Mouse (Mus musculus) hindbrain, embryonic 12.5 days (tissue): ENCODE data around the gene Sorcs2. TPM values are rescaled to one million over a fixed set of nuclear protein-coding genes. Genes with fewer than 3 reads are reported as not detected.
"Not testable (repeated sequence)": the region's sequence is repeated elsewhere in the genome, so short reads cannot be mapped to it uniquely, and the experiment has no call there.

ENCODE experiments used
- ATAC-seq: fragments of 200-750 bp; cut with Nextera tagmentation; 2 replicates; pipeline ENCODE4 v1.8.0; 2017; ENCODE audit warnings: moderate TSS enrichment; ENCODE audit not compliant: low FRiP score
- H3K27ac ChIP-seq: fragments of 300-500 bp; sonication (generic); 2 replicates; pipeline ENCODE4 v1.5.1; 2016; ENCODE audit warnings: mild to moderate bottlenecking
- H3K27me3 ChIP-seq: fragments of 300-500 bp; sonication (generic); 2 replicates; pipeline ENCODE4 v1.6.1; 2016; ENCODE audit warnings: mild to moderate bottlenecking
- H3K36me3 ChIP-seq: fragments of 300-500 bp; sonication (generic); 2 replicates; pipeline ENCODE4 v1.6.1; 2016; ENCODE audit warnings: mild to moderate bottlenecking
- H3K4me1 ChIP-seq: fragments of 300-500 bp; sonication (generic); 2 replicates; pipeline ENCODE4 v1.6.1; 2016
- H3K4me2 ChIP-seq: fragments of 300-500 bp; sonication (generic); replicated peaks from 2 replicates; pipeline ENCODE4 v1.6.1; 2016; ENCODE audit warnings: mild to moderate bottlenecking
- H3K4me3 ChIP-seq: fragments of 300-500 bp; sonication (generic); 2 replicates; pipeline ENCODE4 v1.5.1; 2016; ENCODE audit warnings: mild to moderate bottlenecking
- H3K9ac ChIP-seq: fragments of 300-500 bp; sonication (generic); 2 replicates; pipeline ENCODE4 v1.6.1; 2016; ENCODE audit warnings: mild to moderate bottlenecking, moderate library complexity
- H3K9me3 ChIP-seq: fragments of 300-500 bp; sonication (generic); replicated peaks from 2 replicates; pipeline ENCODE4 v1.6.1; 2016; ENCODE audit warnings: mild to moderate bottlenecking
- WGBS: fragments of 180-500 bp; shearing (Covaris S2); methylation state at CpG from one replicate; pipeline ENCODE4 v1.1.7; 2016; 5-methylcytosine and 5-hydroxymethylcytosine counted together
- polyA plus RNA-seq: library from polyadenylated mRNA; unstranded; fragments of >200 nt; fragmentation: Nextera tagmentation; extraction: Ambion mirVana; gene quantifications from 2 replicates; pipeline ENCODE4 v1.2.1, GENCODE M21; 2016

The Sorcs2 gene
- polyA plus RNA-seq, 1 experiment from 2014 or later = 17.5 TPM

GRCm38 (mm10) chr5:36422689-36423088 is 24.8 kb upstream of the Sorcs2 start:
- no peak for ATAC-seq
- no peaks in the 10 kb centered on the region; the same call in 1 of the 2 replicates for H3K27me3 ChIP-seq
- no peaks in the 10 kb centered on the region for H3K36me3 ChIP-seq
- peaks cover 3% of the 10 kb centered on the region; the same call in 1 of the 2 replicates for H3K4me1 ChIP-seq
- no peak overlapping the region for H3K27ac ChIP-seq
- H3K4me3 ChIP-seq = no peak overlapping the region
- H3K4me2 ChIP-seq = no peak overlapping the region
- no peak overlapping the region for H3K9ac ChIP-seq
- H3K9me3 ChIP-seq = no peaks in the 10 kb centered on the region

- no peak for ATAC-seq
- Histone ChIP-seq H3K36me3 (no peaks in the 10 kb centered on the region), H3K4me1 (no peaks in the 10 kb centered on the region), H3K27ac (no peak overlapping the region), H3K27me3 (no peaks in the 10 kb centered on the region), H3K9me3 (no peaks in the 10 kb centered on the region), H3K4me3 (no peak overlapping the region), H3K4me2 (no peak overlapping the region), H3K9ac (no peak overlapping the region)
- 67% methylated on average over 3 of the region's 3 CpGs for WGBS
Observed at GRCm38 (mm10) chr5:36419861-36420260, 21.9 kb upstream of the Sorcs2 start.

DNA sequence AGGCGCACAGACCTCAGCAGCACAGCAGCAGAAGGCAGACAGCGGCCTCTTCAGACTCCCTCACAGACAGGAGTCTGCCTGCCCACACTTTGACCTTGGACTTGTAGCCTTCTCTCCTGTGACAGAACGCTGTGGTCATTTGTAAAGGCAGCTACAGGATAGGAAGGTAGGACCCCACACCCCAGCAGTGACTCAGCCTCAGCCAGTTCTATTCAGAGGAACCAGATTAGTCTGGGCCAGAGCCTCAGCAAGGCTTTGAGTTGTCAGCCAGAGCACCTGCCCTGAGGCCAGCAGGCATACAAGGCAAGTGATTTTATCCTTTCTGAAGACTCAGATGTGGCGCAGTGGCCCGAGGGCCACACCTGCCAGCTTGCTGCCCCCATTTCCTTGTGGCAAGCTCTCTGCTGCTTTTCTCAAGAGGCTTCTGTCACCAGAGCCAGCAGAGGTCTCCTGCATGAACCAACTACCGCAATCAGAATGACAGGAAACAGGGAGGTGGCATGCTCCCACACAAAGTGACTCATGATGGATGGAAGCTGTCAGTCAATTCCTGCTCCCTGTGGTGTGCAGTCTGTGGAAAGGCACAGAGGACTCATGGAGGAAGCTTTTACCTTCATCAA is 16.9 kb upstream of the Sorcs2 start:
- no peak overlapping the region for H3K9ac ChIP-seq
- no peak overlapping the region for H3K27ac ChIP-seq
- H3K4me2 ChIP-seq = no peak overlapping the region
- H3K27me3 ChIP-seq = no peaks in the 10 kb centered on the region
- H3K36me3 ChIP-seq = no peaks in the 10 kb centered on the region
- no peaks in the 10 kb centered on the region for H3K9me3 ChIP-seq
- WGBS = 72% methylated on average over 6 of the region's 6 CpGs
- no peak overlapping the region for H3K4me3 ChIP-seq
- ATAC-seq = no peak
- H3K4me1 ChIP-seq = no peaks in the 10 kb centered on the region

GRCm38 (mm10) chr5:36398463-36399364 is 775 bp upstream of the Sorcs2 start:
- no peak overlapping the region for H3K4me3 ChIP-seq
- H3K9me3 ChIP-seq = no peaks in the 10 kb centered on the region
- no peak overlapping the region for H3K27ac ChIP-seq
- H3K27me3 ChIP-seq = peaks cover 22% of the 10 kb centered on the region
- H3K36me3 ChIP-seq = no peaks in the 10 kb centered on the region
- ATAC-seq = 0 out of 2 replicates have a peak, but pooled peaks have one; percentile 11
- 6% methylated on average over 18 of the region's 18 CpGs for WGBS
- no peak overlapping the region for H3K9ac ChIP-seq
- H3K4me1 ChIP-seq = peaks cover 38% of the 10 kb centered on the region
- H3K4me2 ChIP-seq = peak overlapping the region; percentile 92; the same call in 1 of the 2 replicates

DNA sequence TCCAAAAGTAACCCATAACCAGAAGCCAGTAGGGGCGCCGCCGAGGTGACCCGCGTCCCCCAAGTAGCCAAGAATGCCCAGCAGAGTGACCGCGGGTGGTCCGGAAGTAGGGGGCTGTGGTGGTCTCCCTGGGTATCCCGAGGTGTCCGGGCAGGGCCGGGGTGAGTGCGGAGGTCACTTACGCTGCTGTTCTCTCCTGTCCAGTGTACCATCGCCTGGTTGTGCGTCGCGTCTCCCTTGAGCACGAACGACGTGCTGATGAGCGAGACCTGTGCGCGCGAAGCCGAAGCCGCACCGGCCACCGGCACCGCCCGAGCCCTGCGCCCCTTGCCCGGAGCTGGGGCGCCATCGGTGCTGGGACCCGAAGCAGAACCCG is 567 bp downstream of the Sorcs2 start:
- peak; percentile 30 for ATAC-seq
- peak overlapping the region; percentile 92 for H3K4me2 ChIP-seq
- H3K4me3 ChIP-seq = peak overlapping the region; percentile 71
- H3K9me3 ChIP-seq = no peaks in the 10 kb centered on the region
- H3K4me1 ChIP-seq = peaks cover 37% of the 10 kb centered on the region
- peaks cover 20% of the 10 kb centered on the region for H3K27me3 ChIP-seq
- H3K9ac ChIP-seq = peak overlapping the region; percentile 90
- WGBS = 0% methylated on average over 36 of the region's 36 CpGs
- no peak overlapping the region for H3K27ac ChIP-seq
- H3K36me3 ChIP-seq = no peaks in the 10 kb centered on the region

DNA sequence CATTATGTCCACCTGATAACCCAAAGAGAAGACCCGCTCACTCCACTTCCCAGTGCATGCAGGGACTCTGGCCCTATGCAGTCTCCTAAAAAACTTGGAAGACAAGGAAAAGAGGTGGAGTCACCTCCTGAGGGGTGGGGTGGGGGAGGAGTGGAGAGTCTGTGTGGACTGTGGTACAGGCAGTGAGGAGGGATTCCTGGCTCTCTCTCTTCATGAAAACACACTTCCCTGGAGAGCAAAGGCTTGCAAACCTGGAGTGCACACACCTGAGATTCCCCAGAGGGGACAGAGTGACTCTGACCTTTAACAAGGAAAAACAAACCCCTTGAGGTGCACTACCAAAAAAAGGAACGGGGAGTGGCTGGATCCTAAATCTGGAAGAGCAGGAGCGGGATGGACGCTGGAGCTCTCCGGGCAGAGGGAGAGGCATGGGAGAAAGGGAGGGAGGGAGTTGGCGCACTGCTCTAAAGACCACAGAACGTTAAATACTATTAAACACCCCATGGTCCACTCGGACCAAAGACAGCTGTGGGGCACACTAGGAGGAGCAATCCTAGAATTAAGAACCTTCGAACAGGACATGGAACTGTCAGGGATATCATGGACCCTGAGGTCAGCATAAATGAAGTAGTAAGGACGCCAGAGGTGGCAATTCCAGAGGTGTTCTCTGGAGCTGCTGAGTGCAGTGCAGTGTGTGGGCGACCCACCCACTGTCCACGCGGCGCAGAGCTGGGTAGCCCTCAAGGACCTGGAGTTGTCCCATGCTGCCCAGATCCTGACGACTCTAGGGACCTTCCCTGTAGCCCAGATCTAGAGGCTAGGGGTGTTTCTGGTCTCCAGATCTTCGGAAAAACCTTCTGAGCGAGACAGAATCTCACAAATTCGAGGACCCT is 1.2 kb downstream of the Sorcs2 start:
- peak overlapping the region; percentile 90 for H3K9ac ChIP-seq
- H3K36me3 ChIP-seq = no peaks in the 10 kb centered on the region
- H3K4me3 ChIP-seq = peak overlapping the region; percentile 71
- no peaks in the 10 kb centered on the region for H3K9me3 ChIP-seq
- WGBS = 6% methylated on average over 18 of the region's 18 CpGs
- H3K4me2 ChIP-seq = peak overlapping the region; percentile 92
- no peak for ATAC-seq
- peaks cover 38% of the 10 kb centered on the region for H3K4me1 ChIP-seq
- no peak overlapping the region for H3K27ac ChIP-seq
- peaks cover 16% of the 10 kb centered on the region; the same call in 1 of the 2 replicates for H3K27me3 ChIP-seq

- no peak overlapping the region for H3K27ac ChIP-seq
- H3K9me3 ChIP-seq = no peaks in the 10 kb centered on the region
- peak overlapping the region; percentile 71; the same call in 1 of the 2 replicates for H3K4me3 ChIP-seq
- WGBS = 68% methylated on average over 3 of the region's 3 CpGs
- ATAC-seq = no peak
- H3K9ac ChIP-seq = no peak overlapping the region
- H3K4me2 ChIP-seq = peak overlapping the region; percentile 92
- H3K4me1 ChIP-seq = peaks cover 38% of the 10 kb centered on the region
- H3K27me3 ChIP-seq = peaks cover 12% of the 10 kb centered on the region; the same call in 1 of the 2 replicates
- no peaks in the 10 kb centered on the region for H3K36me3 ChIP-seq
Observed at GRCm38 (mm10) chr5:36396011-36396410, 1.9 kb downstream of the Sorcs2 start.

DNA sequence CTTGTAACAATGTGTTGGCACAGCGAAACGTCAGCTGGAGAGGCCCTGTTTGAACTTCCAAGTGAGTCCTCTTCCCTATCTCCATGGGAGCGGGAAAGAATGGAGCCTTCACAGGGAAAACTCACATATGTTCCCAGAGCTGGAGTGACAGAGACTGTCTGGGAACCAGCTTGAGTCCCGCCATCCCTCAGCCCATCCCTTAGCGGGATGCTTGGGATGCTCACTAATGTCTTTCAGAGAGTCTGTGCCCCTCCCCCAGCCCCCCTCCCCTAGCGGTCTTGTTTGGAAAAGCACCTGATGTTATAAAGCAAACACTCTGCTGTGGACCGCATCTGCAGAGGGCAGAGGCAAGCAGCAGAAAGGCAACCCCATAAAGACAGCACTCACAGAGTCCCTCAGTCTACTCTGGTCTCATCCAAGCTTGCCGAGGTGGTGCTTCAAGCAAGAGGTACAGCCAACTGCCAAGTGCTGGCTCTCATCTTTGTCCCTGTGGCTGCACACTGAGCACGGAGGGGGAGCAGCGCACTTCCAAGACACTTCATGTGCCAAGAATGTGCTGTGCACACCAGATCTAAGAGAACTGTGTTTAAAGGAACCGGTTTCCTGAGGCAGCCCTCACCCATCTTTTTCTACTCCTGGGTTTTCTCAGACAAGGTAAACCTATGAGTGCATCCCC is 3.0 kb downstream of the Sorcs2 start:
- H3K36me3 ChIP-seq = no peaks in the 10 kb centered on the region
- H3K4me1 ChIP-seq = peaks cover 41% of the 10 kb centered on the region
- no peaks in the 10 kb centered on the region for H3K9me3 ChIP-seq
- H3K4me2 ChIP-seq = 0 out of 2 replicates have a peak overlapping the region, but pooled peaks have one; percentile 11
- ATAC-seq = no peak
- 40% methylated on average over 11 of the region's 11 CpGs for WGBS
- H3K27me3 ChIP-seq = peaks cover 5% of the 10 kb centered on the region; the same call in 1 of the 2 replicates
- no peak overlapping the region for H3K4me3 ChIP-seq
- H3K9ac ChIP-seq = no peak overlapping the region
- no peak overlapping the region; the same call in 1 of the 2 replicates for H3K27ac ChIP-seq

GRCm38 (mm10) chr5:36391751-36392150 is 6.2 kb downstream of the Sorcs2 start:
- Histone ChIP-seq H3K4me2 (no peak overlapping the region), H3K4me1 (peaks cover 28% of the 10 kb centered on the region), H3K9ac (no peak overlapping the region), H3K4me3 (no peak overlapping the region), H3K27me3 (peaks cover 4% of the 10 kb centered on the region; the same call in 1 of the 2 replicates), H3K9me3 (no peaks in the 10 kb centered on the region), H3K27ac (no peak overlapping the region), H3K36me3 (no peaks in the 10 kb centered on the region)
- 92% methylated on average over 4 of the region's 4 CpGs for WGBS
- no peak for ATAC-seq

- not testable (repeated sequence) for H3K9me3 ChIP-seq, H3K27me3 ChIP-seq, H3K36me3 ChIP-seq, H3K27ac ChIP-seq, H3K4me3 ChIP-seq, ATAC-seq, H3K9ac ChIP-seq, H3K4me2 ChIP-seq
- peaks cover 24% of the 10 kb centered on the region for H3K4me1 ChIP-seq
Observed at GRCm38 (mm10) chr5:36390591-36390927, 7.4 kb downstream of the Sorcs2 start.

DNA sequence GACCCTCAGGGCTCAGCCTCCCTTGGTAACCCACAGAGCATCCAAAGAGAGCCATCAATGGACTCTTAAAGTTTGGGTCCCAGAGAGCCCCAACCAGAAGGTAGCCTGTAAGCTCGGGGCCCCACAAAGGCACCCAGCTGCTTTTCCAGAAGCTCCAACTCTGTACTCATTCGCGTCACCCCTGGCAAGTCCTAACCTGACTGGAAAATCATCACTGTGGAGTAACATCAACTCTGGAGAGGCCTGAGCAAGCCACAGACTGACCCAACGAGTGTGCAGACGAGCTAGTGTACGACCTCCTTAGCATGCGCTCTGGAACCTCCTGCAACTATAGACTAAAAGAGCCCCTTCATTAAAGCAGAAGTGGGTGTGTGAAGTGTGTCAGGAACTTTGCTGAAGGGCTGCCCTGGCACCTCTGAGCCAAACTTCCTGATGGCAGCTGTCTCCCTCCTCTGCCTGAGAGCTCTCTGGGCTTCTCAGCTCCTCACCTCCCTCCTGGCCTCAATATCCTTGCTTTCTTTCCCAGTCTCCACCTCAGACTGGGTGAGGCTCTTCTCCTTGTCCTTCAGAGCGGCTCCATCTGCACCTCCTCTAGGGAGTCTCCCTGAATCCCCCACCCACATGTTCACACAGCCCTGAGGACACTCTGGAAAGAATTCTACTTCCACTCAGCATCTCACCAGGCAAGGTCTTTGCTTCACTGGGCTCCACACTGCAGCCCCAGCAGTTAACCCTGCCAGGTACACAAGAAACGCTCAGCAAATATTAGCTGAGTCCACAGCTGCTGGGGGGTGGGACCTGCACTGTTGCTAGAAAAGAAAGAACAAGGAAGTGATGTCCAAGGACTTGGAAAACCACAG is 8.0 kb downstream of the Sorcs2 start:
- Histone ChIP-seq H3K4me1 (peaks cover 22% of the 10 kb centered on the region), H3K4me2 (no peak overlapping the region), H3K27ac (no peak overlapping the region; the same call in 1 of the 2 replicates), H3K36me3 (no peaks in the 10 kb centered on the region), H3K4me3 (no peak overlapping the region), H3K9ac (no peak overlapping the region), H3K9me3 (no peaks in the 10 kb centered on the region), H3K27me3 (no peaks in the 10 kb centered on the region)
- no peak for ATAC-seq
- 82% methylated on average over 9 of the region's 9 CpGs for WGBS
